Mouse (Mus musculus): ENCODE data around the gene Tekt2. TPM values are rescaled to one million over a fixed set of nuclear protein-coding genes. Genes with fewer than 3 reads are reported as not detected.

Tekt2 gene
- polyA plus RNA-seq, 1 experiment from 2014 or later: 5.5 TPM

- H3K9me3 ChIP-seq (ENCODE audit: low read length): no peaks in the 10 kb centered on the region
- H3K4me3 ChIP-seq (ENCODE audit: low read length): peak overlapping the region; percentile 34
- H3K27ac ChIP-seq (ENCODE audit: low read length): no peak overlapping the region
- peak overlapping the region; percentile 18 for H3K9ac ChIP-seq (replicated peaks; ENCODE audit: low read length)
- peaks cover 22% of the 10 kb centered on the region for H3K27me3 ChIP-seq (ENCODE audit: insufficient read depth, low read length)
- peaks cover 27% of the 10 kb centered on the region for H3K4me1 ChIP-seq (ENCODE audit: insufficient read depth, low read length)
- H3K4me2 ChIP-seq (replicated peaks; ENCODE audit: low read depth, low read length): peak overlapping the region; percentile 57
- ATAC-seq (ENCODE audit: low FRiP score, low TSS enrichment): peak; percentile 16; the same call in 1 of the 2 replicates
- WGBS: under 1% methylated on average over 34 of the region's 34 CpGs
- no peaks in the 10 kb centered on the region for H3K36me3 ChIP-seq (ENCODE audit: insufficient read depth, low read length)
Measured at GRCm38 (mm10) chr4:126296617-126297101, 28.8 kb downstream of the Tekt2 start.

- Histone ChIP-seq H3K36me3 (ENCODE audit: insufficient read depth, low read length) (no peaks in the 10 kb centered on the region), H3K27me3 (ENCODE audit: insufficient read depth, low read length) (peaks cover 18% of the 10 kb centered on the region), H3K27ac (ENCODE audit: low read length) (no peak overlapping the region), H3K9me3 (ENCODE audit: low read length) (no peaks in the 10 kb centered on the region), H3K4me3 (ENCODE audit: low read length) (no peak overlapping the region), H3K4me1 (ENCODE audit: insufficient read depth, low read length) (peaks cover 24% of the 10 kb centered on the region), H3K9ac (replicated peaks; ENCODE audit: low read length) (no peak overlapping the region), H3K4me2 (replicated peaks; ENCODE audit: low read depth, low read length) (no peak overlapping the region)
- ATAC-seq (ENCODE audit: low FRiP score, low TSS enrichment): no peak
- 46% methylated on average over 4 of the region's 4 CpGs for WGBS
Measured at GRCm38 (mm10) chr4:126295937-126296336, 29.6 kb downstream of the Tekt2 start.

GRCm38 (mm10) chr4:126295152-126295551 lies 30.3 kb downstream of the Tekt2 start:
- Histone ChIP-seq H3K9me3 (ENCODE audit: low read length) (no peaks in the 10 kb centered on the region), H3K27ac (ENCODE audit: low read length) (no peak overlapping the region), H3K4me1 (ENCODE audit: insufficient read depth, low read length) (peaks cover 19% of the 10 kb centered on the region), H3K27me3 (ENCODE audit: insufficient read depth, low read length) (peaks cover 10% of the 10 kb centered on the region), H3K4me2 (replicated peaks; ENCODE audit: low read depth, low read length) (no peak overlapping the region), H3K36me3 (ENCODE audit: insufficient read depth, low read length) (no peaks in the 10 kb centered on the region), H3K9ac (replicated peaks; ENCODE audit: low read length) (no peak overlapping the region), H3K4me3 (ENCODE audit: low read length) (no peak overlapping the region)
- no peak for ATAC-seq (ENCODE audit: low FRiP score, low TSS enrichment)
- 63% methylated on average over 6 of the region's 6 CpGs for WGBS

GRCm38 (mm10) chr4:126291196-126291595 lies 34.3 kb downstream of the Tekt2 start:
- no peak overlapping the region for H3K27ac ChIP-seq (ENCODE audit: low read length)
- H3K4me1 ChIP-seq (ENCODE audit: insufficient read depth, low read length): peaks cover 23% of the 10 kb centered on the region
- H3K4me3 ChIP-seq (ENCODE audit: low read length): no peak overlapping the region
- H3K9ac ChIP-seq (replicated peaks; ENCODE audit: low read length): 0 out of 2 replicates have a peak overlapping the region, but pooled peaks have one; percentile 29
- no peak overlapping the region for H3K4me2 ChIP-seq (replicated peaks; ENCODE audit: low read depth, low read length)
- peaks cover 23% of the 10 kb centered on the region for H3K27me3 ChIP-seq (ENCODE audit: insufficient read depth, low read length)
- no peaks in the 10 kb centered on the region for H3K9me3 ChIP-seq (ENCODE audit: low read length)
- ATAC-seq (ENCODE audit: low FRiP score, low TSS enrichment): no peak
- H3K36me3 ChIP-seq (ENCODE audit: insufficient read depth, low read length): no peaks in the 10 kb centered on the region
- 24% methylated on average over 13 of the region's 13 CpGs for WGBS

- Histone ChIP-seq H3K9ac (replicated peaks; ENCODE audit: low read length) (no peak overlapping the region), H3K4me3 (ENCODE audit: low read length) (no peak overlapping the region), H3K4me2 (replicated peaks; ENCODE audit: low read depth, low read length) (no peak overlapping the region), H3K27ac (ENCODE audit: low read length) (no peak overlapping the region), H3K27me3 (ENCODE audit: insufficient read depth, low read length) (peaks cover 30% of the 10 kb centered on the region), H3K36me3 (ENCODE audit: insufficient read depth, low read length) (no peaks in the 10 kb centered on the region), H3K4me1 (ENCODE audit: insufficient read depth, low read length) (peaks cover 24% of the 10 kb centered on the region), H3K9me3 (ENCODE audit: low read length) (no peaks in the 10 kb centered on the region)
- ATAC-seq (ENCODE audit: low FRiP score, low TSS enrichment): no peak
- WGBS: 88% methylated on average over 8 of the region's 8 CpGs
Measured at GRCm38 (mm10) chr4:126290314-126290713, 35.2 kb downstream of the Tekt2 start.

GRCm38 (mm10) chr4:126288085-126288666 lies 37.3 kb downstream of the Tekt2 start:
- WGBS: 22% methylated on average over 17 of the region's 17 CpGs
- H3K9me3 ChIP-seq (ENCODE audit: low read length): no peaks in the 10 kb centered on the region
- H3K27me3 ChIP-seq (ENCODE audit: insufficient read depth, low read length): peaks cover 30% of the 10 kb centered on the region
- H3K36me3 ChIP-seq (ENCODE audit: insufficient read depth, low read length): no peaks in the 10 kb centered on the region
- H3K27ac ChIP-seq (ENCODE audit: low read length): no peak overlapping the region
- peak overlapping the region; percentile 72 for H3K4me2 ChIP-seq (replicated peaks; ENCODE audit: low read depth, low read length)
- 0 out of 2 replicates have a peak, but pooled peaks have one; percentile 16 for ATAC-seq (ENCODE audit: low FRiP score, low TSS enrichment)
- H3K9ac ChIP-seq (replicated peaks; ENCODE audit: low read length): no peak overlapping the region
- no peak overlapping the region for H3K4me3 ChIP-seq (ENCODE audit: low read length)
- peaks cover 24% of the 10 kb centered on the region for H3K4me1 ChIP-seq (ENCODE audit: insufficient read depth, low read length)

- Histone ChIP-seq H3K4me3 (ENCODE audit: low read length) (peak overlapping the region; percentile 51), H3K27ac (ENCODE audit: low read length) (no peak overlapping the region), H3K9ac (replicated peaks; ENCODE audit: low read length) (no peak overlapping the region), H3K27me3 (ENCODE audit: insufficient read depth, low read length) (peaks cover 30% of the 10 kb centered on the region), H3K36me3 (ENCODE audit: insufficient read depth, low read length) (no peaks in the 10 kb centered on the region), H3K4me2 (replicated peaks; ENCODE audit: low read depth, low read length) (peak overlapping the region; percentile 72), H3K9me3 (ENCODE audit: low read length) (no peaks in the 10 kb centered on the region), H3K4me1 (ENCODE audit: insufficient read depth, low read length) (peaks cover 24% of the 10 kb centered on the region)
- peak; percentile 19; the same call in 1 of the 2 replicates for ATAC-seq (ENCODE audit: low FRiP score, low TSS enrichment)
- 28% methylated on average over 11 of the region's 11 CpGs for WGBS
Measured at GRCm38 (mm10) chr4:126287302-126287995, 38.0 kb downstream of the Tekt2 start.

GRCm38 (mm10) chr4:126286492-126286891 lies 39.0 kb downstream of the Tekt2 start, which contains the start of gene Col8a2:
Gene Col8a2, plus strand, starts transcription at chr4:126286793.
- no peaks in the 10 kb centered on the region for H3K9me3 ChIP-seq (ENCODE audit: low read length)
- H3K9ac ChIP-seq (replicated peaks; ENCODE audit: low read length): peak within 1 kb of the TSS; percentile 59
- peaks cover 30% of the 10 kb centered on the region for H3K27me3 ChIP-seq (ENCODE audit: insufficient read depth, low read length)
- H3K4me3 ChIP-seq (ENCODE audit: low read length): peak within 1 kb of the TSS; percentile 51
- peak within 1 kb of the TSS; percentile 27; the same call in 1 of the 2 replicates for H3K27ac ChIP-seq (ENCODE audit: low read length)
- ATAC-seq (ENCODE audit: low FRiP score, low TSS enrichment): peak; percentile 74
- peaks cover 24% of the 10 kb centered on the region for H3K4me1 ChIP-seq (ENCODE audit: insufficient read depth, low read length)
- 2% methylated on average over 31 of the region's 42 CpGs for WGBS
- peak within 1 kb of the TSS; percentile 72 for H3K4me2 ChIP-seq (replicated peaks; ENCODE audit: low read depth, low read length)
- no peaks in the 10 kb centered on the region for H3K36me3 ChIP-seq (ENCODE audit: insufficient read depth, low read length)

GRCm38 (mm10) chr4:126283582-126283981 lies 41.9 kb downstream of the Tekt2 start:
- 88% methylated on average over 8 of the region's 8 CpGs for WGBS
- H3K36me3 ChIP-seq (ENCODE audit: insufficient read depth, low read length): no peaks in the 10 kb centered on the region
- no peak overlapping the region for H3K27ac ChIP-seq (ENCODE audit: low read length)
- H3K4me2 ChIP-seq (replicated peaks; ENCODE audit: low read depth, low read length): no peak overlapping the region
- H3K4me3 ChIP-seq (ENCODE audit: low read length): no peak overlapping the region
- no peak overlapping the region for H3K9ac ChIP-seq (replicated peaks; ENCODE audit: low read length)
- peaks cover 16% of the 10 kb centered on the region for H3K4me1 ChIP-seq (ENCODE audit: insufficient read depth, low read length)
- H3K27me3 ChIP-seq (ENCODE audit: insufficient read depth, low read length): peaks cover 28% of the 10 kb centered on the region
- ATAC-seq (ENCODE audit: low FRiP score, low TSS enrichment): no peak
- H3K9me3 ChIP-seq (ENCODE audit: low read length): no peaks in the 10 kb centered on the region

- no peak overlapping the region for H3K27ac ChIP-seq (ENCODE audit: low read length)
- H3K4me3 ChIP-seq (ENCODE audit: low read length): no peak overlapping the region
- no peak overlapping the region for H3K9ac ChIP-seq (replicated peaks; ENCODE audit: low read length)
- H3K4me1 ChIP-seq (ENCODE audit: insufficient read depth, low read length): peaks cover 11% of the 10 kb centered on the region; the same call in 1 of the 2 replicates
- no peak overlapping the region for H3K4me2 ChIP-seq (replicated peaks; ENCODE audit: low read depth, low read length)
- 64% methylated on average over 9 of the region's 9 CpGs for whole genome bisulfite sequencing
- no peaks in the 10 kb centered on the region for H3K36me3 ChIP-seq (ENCODE audit: insufficient read depth, low read length)
- no peak for ATAC-seq (ENCODE audit: low FRiP score, low TSS enrichment)
- H3K9me3 ChIP-seq (ENCODE audit: low read length): no peaks in the 10 kb centered on the region
- peaks cover 12% of the 10 kb centered on the region for H3K27me3 ChIP-seq (ENCODE audit: insufficient read depth, low read length)
Measured at GRCm38 (mm10) chr4:126281706-126282105, 43.8 kb downstream of the Tekt2 start.
